Mouse (Mus musculus) heart, embryonic 14.5 days (tissue): ENCODE measurements around the gene Prdm10. TPM values are rescaled to one million over a fixed set of nuclear protein-coding genes. Genes with fewer than 3 reads are reported as not detected.

Experiments used
- ATAC-seq: fragments of 200-750 bp; cut with Nextera tagmentation; 2 replicates; pipeline ENCODE4 v1.8.0; 2017; ENCODE audit warnings: low read depth, moderate TSS enrichment; ENCODE audit not compliant: insufficient number of reproducible peaks, insufficient read depth, low FRiP score
- H3K27ac ChIP-seq, 2 experiments: fragments of 200-500 bp in 1 of 2; fragments of 300-500 bp in 1 of 2; sonication (generic) in 1 of 2; replicated peaks in 1 of 2; 2 replicates each; pipeline ENCODE4 v1.5.1; 2012 to 2014; ENCODE audit warnings: low read depth in 2 of 2, low read length in 2 of 2, control low read depth in 1 of 2, mild to moderate bottlenecking in 1 of 2, mixed read lengths in 1 of 2; ENCODE audit not compliant: control insufficient read depth in 1 of 2, insufficient read depth in 1 of 2
- H3K27me3 ChIP-seq: fragments of 300-500 bp; sonication (generic); 2 replicates; pipeline ENCODE4 v1.6.1; 2014; ENCODE audit warnings: mild to moderate bottlenecking, low read length, control low read depth; ENCODE audit not compliant: control insufficient read depth, insufficient read depth
- H3K36me3 ChIP-seq: fragments of 300-500 bp; sonication (generic); 2 replicates; pipeline ENCODE4 v1.6.1; 2014; ENCODE audit warnings: mild to moderate bottlenecking, control low read depth, low read length, mixed read lengths; ENCODE audit not compliant: control insufficient read depth, insufficient read depth
- H3K4me1 ChIP-seq, 2 experiments: fragments of 200-500 bp in 1 of 2; fragments of 300-500 bp in 1 of 2; sonication (generic) in 1 of 2; 2 replicates each; pipeline ENCODE4 v1.6.1; 2012 to 2014; ENCODE audit warnings: low read length in 2 of 2, control low read depth in 1 of 2, mixed read lengths in 1 of 2; ENCODE audit not compliant: control insufficient read depth in 2 of 2, insufficient read depth in 2 of 2
- H3K4me2 ChIP-seq: fragments of 300-500 bp; sonication (generic); 2 replicates; pipeline ENCODE4 v1.6.1; 2014; ENCODE audit warnings: mild to moderate bottlenecking, low read length
- H3K4me3 ChIP-seq, 2 experiments: fragments of 200-500 bp in 1 of 2; fragments of 300-500 bp in 1 of 2; sonication (generic) in 1 of 2; 2 replicates each; pipeline ENCODE4 v1.5.1; 2012 to 2014; ENCODE audit warnings: low read length in 2 of 2, mild to moderate bottlenecking in 2 of 2, control low read depth in 1 of 2, low read depth in 1 of 2, moderate library complexity in 1 of 2; ENCODE audit not compliant: control insufficient read depth in 1 of 2, insufficient read depth in 1 of 2
- H3K9ac ChIP-seq: fragments of 300-500 bp; sonication (generic); 2 replicates; pipeline ENCODE4 v1.6.1; 2014; ENCODE audit warnings: mild to moderate bottlenecking, low read length
- H3K9me3 ChIP-seq: fragments of 300-500 bp; sonication (generic); 2 replicates; pipeline ENCODE4 v1.6.1; 2016; ENCODE audit warnings: low read length, control low read depth; ENCODE audit not compliant: control insufficient read depth
- WGBS: fragments of 180-500 bp; shearing (Covaris S2); extraction: QIAGEN DNeasy Blood & Tissue Kit; methylation state at CpG from one replicate; pipeline ENCODE4 v1.1.7; 2014; 5-methylcytosine and 5-hydroxymethylcytosine counted together
- polyA plus RNA-seq: library from polyadenylated mRNA; unstranded; fragments of >200 nt; fragmentation: Nextera tagmentation; extraction: Ambion mirVana; gene quantifications from 2 replicates; pipeline ENCODE4 v1.2.1, GENCODE M21; 2014

Gene Prdm10
- polyA plus RNA-seq, 1 experiment from 2014 or later: 4.2 TPM

GRCm38 (mm10) chr9:31371740-31372139 is 91.4 kb downstream of the Prdm10 start:
- no peak for ATAC-seq
- Histone ChIP-seq H3K27me3 (no peaks in the 10 kb centered on the region), H3K27ac (no peak overlapping the region), H3K36me3 (peaks cover 15% of the 10 kb centered on the region), H3K9me3 (no peaks in the 10 kb centered on the region; the same call in 1 of the 2 replicates), H3K4me1 (no peaks in the 10 kb centered on the region), H3K9ac (no peak overlapping the region), H3K4me3 (no peak overlapping the region), H3K4me2 (no peak overlapping the region)
- 90% methylated on average over 3 of the region's 3 CpGs for WGBS

- peaks cover 13% of the 10 kb centered on the region for H3K36me3 ChIP-seq
- H3K4me2 ChIP-seq: no peak overlapping the region
- H3K27me3 ChIP-seq: no peaks in the 10 kb centered on the region
- H3K27ac ChIP-seq: no peak overlapping the region
- H3K9me3 ChIP-seq: no peaks in the 10 kb centered on the region; the same call in 1 of the 2 replicates
- H3K4me1 ChIP-seq: no peaks in the 10 kb centered on the region
- no peak for ATAC-seq
- no peak overlapping the region for H3K4me3 ChIP-seq
- H3K9ac ChIP-seq: no peak overlapping the region
Observed at GRCm38 (mm10) chr9:31376661-31377060, 96.3 kb downstream of the Prdm10 start.

GRCm38 (mm10) chr9:31384786-31385499 is 104.6 kb downstream of the Prdm10 start:
- H3K4me3 ChIP-seq: peak overlapping the region in 1 of 2 experiments; percentile 95; a peak in 2 of 4 replicates

GRCm38 (mm10) chr9:31385500-31385869 is 105.1 kb downstream of the Prdm10 start:
- 20% methylated on average over 4 of the region's 4 CpGs for WGBS
- Histone ChIP-seq H3K9me3 (no peaks in the 10 kb centered on the region), H3K4me1 (peaks cover 3 to 15% of the 10 kb centered on the region in 2 experiments), H3K27ac (peak overlapping the region in 1 of 2 experiments; percentile 28; a peak in 1 of 4 replicates), H3K36me3 (peaks cover 12% of the 10 kb centered on the region), H3K4me3 (peak overlapping the region; percentile 74 to 95), H3K4me2 (peak overlapping the region; percentile 86), H3K27me3 (no peaks in the 10 kb centered on the region), H3K9ac (peak overlapping the region; percentile 95)
- peak; percentile 6; the same call in 1 of the 2 replicates for ATAC-seq

More at GRCm38 (mm10) chr9:31384786-31385499, 104.6 kb downstream of the Prdm10 start:
- WGBS: 76% methylated on average over 17 of the region's 17 CpGs
- Histone ChIP-seq H3K27ac (no peak overlapping the region), H3K4me2 (peak overlapping the region; percentile 86), H3K9ac (peak overlapping the region; percentile 95; the same call in 1 of the 2 replicates), H3K4me1 (peaks cover 3 to 15% of the 10 kb centered on the region in 2 experiments), H3K27me3 (no peaks in the 10 kb centered on the region), H3K36me3 (peaks cover 8% of the 10 kb centered on the region), H3K9me3 (no peaks in the 10 kb centered on the region)
- no peak for ATAC-seq

- ATAC-seq: peak; percentile 99
- Histone ChIP-seq H3K4me1 (peaks cover 3 to 15% of the 10 kb centered on the region in 2 experiments), H3K27me3 (no peaks in the 10 kb centered on the region), H3K27ac (peak within 1 kb of the TSS in 1 of 2 experiments; percentile 38; a peak in 2 of 4 replicates), H3K9ac (peak within 1 kb of the TSS; percentile 95), H3K36me3 (peaks cover 17% of the 10 kb centered on the region), H3K9me3 (no peaks in the 10 kb centered on the region), H3K4me3 (peak within 1 kb of the TSS; percentile 74 to 95), H3K4me2 (peak within 1 kb of the TSS; percentile 86)
- under 1% methylated on average over 45 of the region's 46 CpGs for WGBS
Observed at GRCm38 (mm10) chr9:31385947-31386354, 105.6 kb downstream of the Prdm10 start, which contains the start of gene Nfrkb. Gene Nfrkb (plus strand): TSS chr9:31386192.

GRCm38 (mm10) chr9:31386368-31387180 is 106.2 kb downstream of the Prdm10 start:
- Histone ChIP-seq H3K4me3 (peak overlapping the region; percentile 74 to 95), H3K36me3 (peaks cover 23% of the 10 kb centered on the region), H3K4me1 (peaks cover 3 to 15% of the 10 kb centered on the region in 2 experiments), H3K27ac (peak overlapping the region in 1 of 2 experiments; percentile 38; a peak in 2 of 4 replicates), H3K9me3 (no peaks in the 10 kb centered on the region), H3K9ac (peak overlapping the region; percentile 95), H3K4me2 (peak overlapping the region; percentile 86), H3K27me3 (no peaks in the 10 kb centered on the region)
- peak; percentile 54 for ATAC-seq
- WGBS: 8% methylated on average over 44 of the region's 44 CpGs

GRCm38 (mm10) chr9:31387206-31387605 is 106.9 kb downstream of the Prdm10 start:
- no peak overlapping the region for H3K27ac ChIP-seq
- peaks cover 3 to 15% of the 10 kb centered on the region in 2 experiments for H3K4me1 ChIP-seq
- peak overlapping the region; percentile 86 for H3K4me2 ChIP-seq
- WGBS: 82% methylated on average over 5 of the region's 5 CpGs
- H3K9me3 ChIP-seq: no peaks in the 10 kb centered on the region
- H3K27me3 ChIP-seq: no peaks in the 10 kb centered on the region
- peaks cover 29% of the 10 kb centered on the region for H3K36me3 ChIP-seq
- peak overlapping the region; percentile 95; the same call in 1 of the 2 replicates for H3K9ac ChIP-seq
- ATAC-seq: no peak
- peak overlapping the region in 1 of 2 experiments; percentile 95; a peak in 3 of 4 replicates for H3K4me3 ChIP-seq
